Mouse (Mus musculus) brain, embryonic 14.5 days (tissue): Measurements from ENCODE around the gene Gjd3.

ENCODE experiments used
- CTCF ChIP-seq: fragments of 200-500 bp; IDR thresholded peaks from 2 replicates; pipeline ENCODE4 v1.5.1; 2012; ENCODE audit warnings: inconsistent platforms, mild to moderate bottlenecking, moderate library complexity, borderline replicate concordance; ENCODE audit not compliant: insufficient read depth, insufficient read length; ENCODE audit errors: extremely low read depth
- POLR2A ChIP-seq: fragments of 200-500 bp; IDR thresholded peaks from 2 replicates; pipeline ENCODE4 v1.6.1; 2012; ENCODE audit warnings: mild to moderate bottlenecking, inconsistent platforms, borderline replicate concordance; ENCODE audit not compliant: poor library complexity, insufficient read depth, insufficient read length, severe bottlenecking; ENCODE audit errors: extremely low read depth

DNA sequence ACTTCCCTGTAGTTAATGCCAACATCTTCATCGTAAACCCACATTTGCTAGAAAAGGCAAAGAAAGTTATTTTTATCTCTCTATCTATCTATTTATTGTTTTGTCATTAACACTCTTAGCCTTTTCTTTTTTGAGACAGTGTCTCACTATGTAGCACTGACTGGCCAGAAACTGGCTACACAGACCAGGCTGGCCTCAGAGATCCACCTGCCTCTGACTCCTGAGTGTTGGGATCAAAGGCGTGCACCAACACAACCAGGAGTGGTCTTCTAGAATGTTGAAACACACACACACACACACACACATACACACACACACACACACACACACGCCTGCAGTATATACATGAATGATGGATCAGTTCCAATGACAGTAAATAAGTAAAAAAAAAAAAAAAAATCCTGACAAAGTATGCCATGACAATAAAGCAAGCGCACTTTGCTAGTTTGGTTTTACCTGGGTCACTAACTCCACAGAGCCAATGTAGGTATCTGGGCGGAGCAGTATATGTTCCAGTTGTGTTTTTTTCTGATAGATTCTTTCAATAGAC, 39.6 kb upstream of the Gjd3 start:
- TF ChIP-seq CTCF: no peak
- no peak for TF ChIP-seq POLR2A
